Mouse (Mus musculus) leukemia stem cell, adult 10-12 weeks (primary cell): Measurements from ENCODE around the gene Grb7. TPM values are rescaled to one million over a fixed set of nuclear protein-coding genes. Genes with fewer than 3 reads are reported as not detected.

Experiments used
- polyA plus RNA-seq: library from polyadenylated mRNA; stranded (reverse); fragments of >175 nt; gene quantifications from 2 replicates; pipeline ENCODE4 v1.2.3, GENCODE M21; 2012; ENCODE audit warnings: low replicate concordance

Gene Grb7
- 0.96 and 2.4 TPM in 2 replicates for polyA plus RNA-seq

DNA sequence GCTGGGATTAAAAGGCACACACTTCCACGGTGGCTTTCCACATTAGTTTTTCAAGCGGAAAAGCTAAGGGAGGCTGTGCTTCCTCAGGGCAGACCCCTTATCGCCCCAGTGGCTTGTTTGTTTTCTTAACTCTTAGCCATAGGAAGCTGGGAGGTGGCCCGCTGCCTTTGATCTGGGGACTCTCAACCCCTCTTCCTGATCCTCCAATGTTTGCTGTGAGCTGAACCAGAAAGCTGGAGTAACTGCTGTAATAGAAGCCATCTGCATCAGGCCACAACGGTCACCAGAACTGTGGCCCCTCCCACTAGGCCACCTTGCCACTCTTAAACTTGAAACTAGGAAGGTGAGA, at the start of gene Grb7:
TSS of gene Grb7 (plus strand) at position 182 of the 349 bp plus-strand sequence.

DNA sequence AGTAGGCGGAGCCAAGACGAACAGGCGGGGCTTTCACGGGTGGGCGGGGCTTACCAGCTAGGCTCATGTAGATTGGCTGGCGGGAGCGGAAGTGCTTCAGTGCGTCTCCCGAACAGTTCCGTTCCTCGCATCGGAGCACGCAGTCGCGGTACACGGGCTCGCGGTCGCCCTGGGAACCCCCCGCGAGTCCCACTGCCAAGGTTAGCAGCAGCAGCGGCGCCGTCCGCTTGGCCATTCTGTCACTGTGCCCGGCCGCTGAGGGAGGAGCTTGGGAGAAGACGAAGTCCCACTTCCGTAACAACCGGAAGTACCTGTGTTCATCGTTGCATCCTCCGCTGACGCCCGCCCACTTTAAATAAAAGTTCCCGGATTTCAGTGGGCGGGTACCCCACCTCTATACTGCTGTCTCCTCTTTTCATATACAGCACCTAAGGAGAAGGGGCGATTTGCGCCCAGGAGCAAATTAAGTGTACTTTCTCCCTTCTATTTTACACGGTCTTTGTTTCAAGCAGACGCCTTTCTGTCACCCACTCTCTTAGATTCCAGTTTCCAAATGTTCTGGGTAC, 46.0 kb upstream of the Grb7 start, which contains the start of gene Pgap3:
TSS of gene Pgap3 (minus strand) at position 330 of the 566 bp plus-strand sequence.

DNA sequence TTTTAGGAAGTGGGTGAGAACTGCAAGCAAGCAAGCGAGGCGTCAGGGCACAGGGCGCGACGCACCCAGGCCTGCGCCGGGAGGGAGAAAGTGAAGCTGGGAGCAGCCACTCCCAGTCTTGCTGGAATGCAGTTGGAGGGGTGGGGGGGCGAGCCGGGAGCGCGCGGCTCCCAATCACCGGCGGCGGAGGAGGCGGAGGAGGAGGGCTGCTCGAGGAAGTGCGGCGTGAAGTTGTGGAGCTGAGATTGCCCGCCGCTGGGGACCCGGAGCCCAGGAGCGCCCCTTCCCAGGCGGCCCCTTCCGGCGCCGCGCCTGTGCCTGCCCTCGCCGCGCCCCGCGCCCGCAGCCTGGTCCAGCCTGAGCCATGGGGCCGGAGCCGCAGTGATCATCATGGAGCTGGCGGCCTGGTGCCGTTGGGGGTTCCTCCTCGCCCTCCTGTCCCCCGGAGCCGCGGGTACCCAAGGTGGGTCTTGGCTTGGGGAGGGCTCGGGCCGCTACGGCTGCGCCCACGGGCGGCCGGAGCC, 33.9 kb upstream of the Grb7 start, which contains the start of gene Erbb2:
TSS of gene Erbb2 (plus strand) at position 198 of the 524 bp plus-strand sequence.

DNA sequence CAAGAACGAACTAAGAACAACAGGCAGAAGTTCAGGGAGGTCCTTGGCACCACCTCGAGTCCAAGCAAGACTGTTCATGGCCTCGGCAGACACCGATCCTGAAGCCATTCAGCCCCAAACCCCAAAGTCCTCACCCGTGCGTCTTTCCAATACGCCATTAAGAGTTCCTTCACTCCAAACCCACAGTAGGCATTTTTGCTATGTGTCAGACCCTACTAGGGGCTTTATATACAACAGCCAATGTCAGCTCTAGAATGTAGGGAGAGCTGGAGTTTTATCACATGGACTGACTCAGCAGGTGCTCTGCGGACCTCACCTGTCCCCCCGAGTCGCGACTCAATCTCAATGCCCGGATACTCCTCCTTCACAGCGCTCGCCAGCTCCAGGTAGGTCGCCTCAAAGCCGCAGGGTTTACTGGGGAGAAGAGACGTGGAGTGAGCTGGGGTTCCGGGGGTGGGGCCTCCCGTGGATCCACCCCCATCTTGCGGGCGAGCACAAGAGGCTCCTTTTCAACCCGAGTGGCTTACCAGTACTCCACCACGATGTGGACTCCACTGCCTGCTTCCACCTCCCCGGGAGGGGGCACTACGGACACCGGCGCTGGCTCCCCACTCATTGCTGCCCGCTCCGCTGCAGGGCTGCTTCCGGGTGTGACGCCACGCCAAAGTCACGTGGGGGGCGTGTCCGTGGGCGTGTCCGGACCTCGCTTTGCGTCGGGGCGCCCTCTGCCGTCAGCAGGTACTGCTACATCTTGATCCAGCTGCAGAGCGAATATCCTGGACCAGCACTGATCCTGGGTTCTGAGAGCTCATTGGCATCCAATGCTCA, 7.6 kb upstream of the Grb7 start, which contains the start of gene Mien1:
TSS of gene Mien1 (minus strand) at position 661 of the 828 bp plus-strand sequence.

Other genes starting within 250 kb of the Grb7 start
- gene Cdk12, start 243.3 kb upstream of the Grb7 start, polyA plus RNA-seq = 17.0 and 18.5 TPM in 2 replicates
- not detected in 2 replicates for gene Neurod2, start 116.7 kb upstream of the Grb7 start, polyA plus RNA-seq
- 0.17 TPM in 1 of 2 replicates, not detected in the other for gene Ppp1r1b, start 98.0 kb upstream of the Grb7 start, polyA plus RNA-seq
- gene Stard3, start 88.0 kb upstream of the Grb7 start, polyA plus RNA-seq = 45.0 TPM in 2 replicates
- gene Tcap, start 62.6 kb upstream of the Grb7 start, polyA plus RNA-seq = 0.19 and 0.84 TPM in 2 replicates
- not detected in 2 replicates for gene Pnmt, start 59.9 kb upstream of the Grb7 start, polyA plus RNA-seq
- gene Pgap3, start 45.9 kb upstream of the Grb7 start, polyA plus RNA-seq = 15.5 and 16.9 TPM in 2 replicates
- gene Erbb2, start 33.9 kb upstream of the Grb7 start, polyA plus RNA-seq = 0.56 and 1.1 TPM in 2 replicates
- 9.1 and 24.6 TPM in 2 replicates for gene Mien1, start 7.4 kb upstream of the Grb7 start, polyA plus RNA-seq
- 8.4 and 9.6 TPM in 2 replicates for gene Ikzf3, start 99.6 kb downstream of the Grb7 start, polyA plus RNA-seq
- 0.98 and 1.0 TPM in 2 replicates for gene Zpbp2, start 104.7 kb downstream of the Grb7 start, polyA plus RNA-seq
- gene Ormdl3, start 141.0 kb downstream of the Grb7 start, polyA plus RNA-seq = 60.4 and 108 TPM in 2 replicates
- not detected in 2 replicates for gene Lrrc3c, start 151.9 kb downstream of the Grb7 start, polyA plus RNA-seq
- not detected in 2 replicates for gene Gm12355, start 179.3 kb downstream of the Grb7 start, polyA plus RNA-seq
- not detected in 2 replicates for gene Gsdma3, start 180.0 kb downstream of the Grb7 start, polyA plus RNA-seq
- not detected in 2 replicates for gene Gsdma2, start 200.4 kb downstream of the Grb7 start, polyA plus RNA-seq
- gene Gsdma, start 218.0 kb downstream of the Grb7 start, polyA plus RNA-seq = 0.67 TPM in 1 of 2 replicates, not detected in the other
- gene Psmd3, start 236.2 kb downstream of the Grb7 start, polyA plus RNA-seq = 193 and 224 TPM in 2 replicates